Mouse (Mus musculus): ENCODE measurements at regions not wholly inside any gene's neighbourhood (a gene's known extent, or its start where the extent isn't known, plus 50 kb on each side); places are given as distances from the start of the nearest gene placed in this dataset.

DNA sequence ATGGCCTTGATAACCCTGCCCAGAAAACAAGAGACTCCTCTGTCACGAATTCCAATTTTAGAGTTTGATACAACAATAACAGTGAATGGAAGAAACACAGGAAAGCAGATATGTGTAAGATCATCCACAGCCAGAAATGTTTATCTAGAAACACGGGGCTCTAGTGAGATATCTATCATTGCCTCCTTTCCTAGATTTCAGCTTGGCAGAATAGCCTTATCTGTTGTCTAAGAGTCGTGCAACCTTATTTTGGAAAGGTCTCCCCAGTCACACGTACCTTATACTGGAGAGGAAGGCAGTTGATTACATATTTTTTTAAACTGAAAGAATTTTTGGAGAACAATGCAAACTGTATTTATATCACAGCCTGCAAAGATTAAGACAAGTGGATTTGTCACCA lies 61.6 kb downstream of the Gm10295 start:
- H3K27ac ChIP-seq (replicated peaks), result no peak overlapping the region
- peaks cover 14% of the 10 kb centered on the region for H3K4me1 ChIP-seq
- WGBS, result 23% methylated on average over 4 of the region's 4 CpGs
- no peaks in the 10 kb centered on the region for H3K27me3 ChIP-seq (replicated peaks)
- no peaks in the 10 kb centered on the region for H3K36me3 ChIP-seq
- no peak overlapping the region for H3K4me2 ChIP-seq
- ATAC-seq (ENCODE audit: extremely low read depth, insufficient number of reproducible peaks, low FRiP score, low TSS enrichment), result no peak
- no peaks in the 10 kb centered on the region for H3K9me3 ChIP-seq
- H3K4me3 ChIP-seq, result no peak overlapping the region
- no peak overlapping the region for H3K9ac ChIP-seq

DNA sequence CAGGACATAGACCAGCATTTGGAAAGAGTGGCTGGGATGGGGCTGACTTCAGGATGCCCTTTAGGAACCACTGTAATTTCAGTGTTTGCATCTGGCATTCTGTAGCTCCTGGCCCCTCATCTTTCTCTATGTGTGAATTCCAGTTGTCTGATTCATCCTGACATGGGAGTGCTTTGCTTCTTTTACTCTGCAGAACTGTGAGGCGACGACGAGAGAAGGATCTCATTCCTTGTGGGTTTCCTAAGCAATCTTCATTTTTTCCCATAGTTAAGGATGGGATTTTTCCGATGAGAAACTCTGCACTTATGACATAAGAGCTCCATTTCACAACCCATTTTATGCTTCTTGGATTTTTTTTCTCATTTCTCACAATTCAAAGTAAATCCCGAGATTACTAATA lies 62.0 kb downstream of the Gm10295 start:
- no peak overlapping the region for H3K4me2 ChIP-seq
- no peaks in the 10 kb centered on the region for H3K27me3 ChIP-seq (replicated peaks)
- 30% methylated on average over 5 of the region's 5 CpGs for WGBS
- ATAC-seq (ENCODE audit: extremely low read depth, insufficient number of reproducible peaks, low FRiP score, low TSS enrichment), result no peak
- no peaks in the 10 kb centered on the region for H3K36me3 ChIP-seq
- peaks cover 14% of the 10 kb centered on the region for H3K4me1 ChIP-seq
- no peak overlapping the region for H3K9ac ChIP-seq
- H3K9me3 ChIP-seq, result no peaks in the 10 kb centered on the region
- H3K4me3 ChIP-seq, result no peak overlapping the region
- H3K27ac ChIP-seq (replicated peaks), result no peak overlapping the region

DNA sequence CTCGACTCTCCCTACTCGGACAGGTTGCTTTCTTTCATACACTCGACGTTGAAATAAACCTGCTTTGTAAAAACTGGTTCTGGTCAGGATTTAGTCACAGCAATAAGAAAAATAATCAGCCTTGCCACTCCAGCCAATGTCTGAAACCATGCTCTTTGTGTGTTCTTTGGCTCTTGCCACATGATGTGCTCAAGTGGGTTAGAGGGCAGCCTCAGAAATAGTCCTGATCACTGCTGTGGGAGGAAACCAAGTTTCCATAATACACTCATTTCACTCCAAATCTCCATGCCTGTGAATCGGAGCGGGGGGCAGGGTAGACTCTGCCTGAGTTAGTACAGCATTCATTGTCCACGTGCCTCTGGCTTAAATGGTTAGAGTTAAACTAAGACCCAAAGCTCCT lies 63.8 kb downstream of the Gm10295 start:
- no peaks in the 10 kb centered on the region for H3K36me3 ChIP-seq
- no peaks in the 10 kb centered on the region for H3K9me3 ChIP-seq
- H3K27ac ChIP-seq (replicated peaks), result no peak overlapping the region
- ATAC-seq (ENCODE audit: extremely low read depth, insufficient number of reproducible peaks, low FRiP score, low TSS enrichment), result no peak
- H3K9ac ChIP-seq, result no peak overlapping the region
- 74% methylated on average over 7 of the region's 7 CpGs for WGBS
- no peak overlapping the region for H3K4me3 ChIP-seq
- peaks cover 14% of the 10 kb centered on the region for H3K4me1 ChIP-seq
- H3K27me3 ChIP-seq (replicated peaks), result no peaks in the 10 kb centered on the region
- no peak overlapping the region for H3K4me2 ChIP-seq

DNA sequence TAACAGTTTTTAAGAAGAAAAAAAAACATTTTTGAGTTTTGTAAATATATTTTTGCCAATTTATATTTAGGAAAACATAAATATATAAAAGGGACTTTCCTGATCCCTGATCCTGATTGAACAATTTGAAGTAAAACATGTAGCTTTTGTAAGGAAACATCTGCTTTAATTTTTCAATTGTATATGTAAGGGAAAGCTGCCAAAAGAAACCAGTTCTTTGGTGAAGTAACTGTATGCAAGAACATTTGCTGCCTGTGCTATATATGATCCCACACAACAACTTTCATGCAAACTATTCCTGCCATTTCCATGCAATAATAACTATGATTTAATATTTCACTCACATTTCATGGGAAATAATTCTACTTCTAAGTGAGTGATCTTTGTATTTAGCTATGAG lies 67.0 kb downstream of the Gm10295 start:
- H3K36me3 ChIP-seq, result no peaks in the 10 kb centered on the region

DNA sequence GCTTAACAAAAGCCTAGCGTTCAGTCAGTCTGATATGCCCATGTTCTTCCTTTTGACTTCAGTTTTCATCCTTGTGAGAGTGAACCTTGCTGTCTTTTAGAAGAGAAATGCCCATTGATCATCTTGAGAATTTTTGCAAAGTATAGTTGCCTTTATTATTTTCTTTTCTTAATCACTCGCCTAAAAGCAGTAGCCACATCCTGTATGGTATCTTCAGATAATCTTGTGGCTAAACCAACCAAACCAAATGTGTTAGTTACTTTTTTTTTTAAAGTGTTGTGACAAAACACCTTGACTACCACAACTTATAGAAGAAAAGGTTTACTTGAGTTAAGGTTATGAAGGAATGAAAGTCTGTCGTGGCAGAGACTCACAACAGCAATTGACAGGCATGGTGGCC lies 67.9 kb downstream of the Gm10295 start:
- Histone ChIP-seq H3K9me3 (no peaks in the 10 kb centered on the region), H3K4me3 (no peak overlapping the region), H3K36me3 (no peaks in the 10 kb centered on the region), H3K27ac (replicated peaks) (no peak overlapping the region), H3K9ac (no peak overlapping the region), H3K27me3 (replicated peaks) (no peaks in the 10 kb centered on the region), H3K4me2 (no peak overlapping the region), H3K4me1 (no peaks in the 10 kb centered on the region)
- ATAC-seq (ENCODE audit: extremely low read depth, insufficient number of reproducible peaks, low FRiP score, low TSS enrichment), result no peak
- WGBS, result 73% methylated on average over 3 of the region's 3 CpGs

More for the DNA sequence above, 67.0 kb downstream of the Gm10295 start:
- H3K9ac ChIP-seq, result no peak overlapping the region
- H3K4me2 ChIP-seq, result no peak overlapping the region
- no peak overlapping the region for H3K4me3 ChIP-seq
- H3K27me3 ChIP-seq (replicated peaks), result no peaks in the 10 kb centered on the region
- no peak for ATAC-seq (ENCODE audit: extremely low read depth, insufficient number of reproducible peaks, low FRiP score, low TSS enrichment)
- no peak overlapping the region for H3K27ac ChIP-seq (replicated peaks)
- H3K4me1 ChIP-seq, result peaks cover 6% of the 10 kb centered on the region
- H3K9me3 ChIP-seq, result no peaks in the 10 kb centered on the region

DNA sequence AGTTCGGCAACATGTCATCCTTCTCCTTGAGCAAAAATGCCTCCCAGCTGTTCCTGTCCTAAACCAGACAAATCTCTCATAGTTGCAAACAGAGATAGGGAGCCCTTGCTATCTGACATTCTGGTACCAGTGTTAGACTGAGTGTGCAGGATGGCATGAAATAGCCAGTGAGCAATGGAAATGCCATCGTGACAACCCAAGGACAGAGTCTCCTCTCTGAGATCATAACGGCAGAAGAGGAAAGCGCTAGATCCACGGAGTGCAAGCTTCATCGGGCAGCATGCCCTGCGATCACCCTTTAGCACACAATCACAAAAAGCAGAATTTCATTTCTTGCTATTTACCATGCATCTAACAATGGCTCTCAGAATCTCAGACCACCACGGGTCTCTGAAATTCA lies 85.2 kb downstream of the Gm10295 start:
- Histone ChIP-seq H3K9me3 (no peaks in the 10 kb centered on the region), H3K27me3 (replicated peaks) (no peaks in the 10 kb centered on the region), H3K4me1 (no peaks in the 10 kb centered on the region), H3K4me3 (no peak overlapping the region), H3K9ac (no peak overlapping the region), H3K4me2 (no peak overlapping the region), H3K27ac (replicated peaks) (no peak overlapping the region), H3K36me3 (no peaks in the 10 kb centered on the region)
- WGBS, result 76% methylated on average over 8 of the region's 8 CpGs
- ATAC-seq (ENCODE audit: extremely low read depth, insufficient number of reproducible peaks, low FRiP score, low TSS enrichment), result no peak

DNA sequence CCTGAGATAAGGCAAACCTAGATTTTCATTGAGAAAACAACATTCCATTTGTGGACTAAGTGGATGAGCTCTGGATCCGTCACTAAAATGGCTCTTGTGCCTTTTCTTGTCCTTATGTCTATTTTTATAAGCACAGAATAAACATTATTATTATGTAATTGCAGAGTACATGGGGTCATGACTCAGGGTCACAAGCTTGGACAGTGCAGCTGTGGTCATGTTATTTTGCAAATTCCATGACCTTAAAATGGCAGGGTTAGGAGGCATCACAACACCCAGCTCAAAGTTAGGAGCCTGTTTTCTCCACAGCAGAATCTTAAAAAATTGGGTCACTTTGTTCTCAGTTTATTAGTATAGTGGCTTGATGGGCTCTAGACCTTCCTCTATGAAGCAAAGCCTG lies 87.2 kb downstream of the Gm10295 start:
- no peak overlapping the region for H3K9ac ChIP-seq
- WGBS, result 69% methylated on average over 1 of the region's 1 CpGs

DNA sequence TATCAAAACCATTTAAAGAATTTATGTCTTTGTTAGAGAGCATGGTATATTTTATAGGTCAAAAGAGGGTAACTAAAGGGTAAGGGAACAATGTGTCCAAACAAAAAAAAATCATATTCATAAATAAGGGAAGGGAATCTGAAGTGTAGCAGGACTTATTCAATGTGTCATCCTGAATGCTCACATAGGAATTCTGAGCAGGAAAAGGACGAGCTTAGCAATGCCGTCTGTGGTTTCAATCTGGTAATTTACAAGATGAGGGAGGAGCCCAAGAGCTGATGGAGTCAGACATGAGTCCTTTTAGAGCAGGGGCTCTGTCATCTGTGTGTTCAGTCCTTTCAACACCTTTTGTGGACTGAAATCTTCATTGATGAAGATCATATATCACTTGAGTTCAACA lies 101.6 kb downstream of the Gm10295 start:
- WGBS, result 51% methylated on average over 2 of the region's 2 CpGs

More for the DNA sequence above, 87.2 kb downstream of the Gm10295 start:
- Histone ChIP-seq H3K27ac (replicated peaks) (no peak overlapping the region), H3K4me3 (no peak overlapping the region), H3K4me2 (no peak overlapping the region), H3K9me3 (no peaks in the 10 kb centered on the region), H3K27me3 (replicated peaks) (no peaks in the 10 kb centered on the region), H3K4me1 (no peaks in the 10 kb centered on the region), H3K36me3 (no peaks in the 10 kb centered on the region)
- no peak for ATAC-seq (ENCODE audit: extremely low read depth, insufficient number of reproducible peaks, low FRiP score, low TSS enrichment)

DNA sequence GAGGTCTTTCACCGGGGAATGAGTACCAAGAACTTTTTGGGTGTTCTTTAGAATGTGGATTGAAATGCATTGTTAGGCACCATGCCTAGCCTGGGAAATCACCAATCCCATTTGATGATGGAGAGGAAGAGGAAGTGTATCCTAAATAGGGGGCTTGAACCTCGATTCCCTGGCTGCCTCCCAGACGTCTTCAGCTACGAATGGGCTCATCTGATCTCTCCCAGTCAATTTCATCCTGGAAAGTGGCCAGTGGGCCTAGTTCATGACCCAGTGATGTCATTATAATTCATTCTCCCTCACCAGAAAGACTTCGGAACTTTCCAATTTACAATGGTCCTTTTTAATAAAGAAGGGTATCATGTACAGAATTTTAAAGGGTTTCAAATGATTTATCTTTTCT lies 102.1 kb downstream of the Gm10295 start:
- H3K9ac ChIP-seq, result no peak overlapping the region
- 50% methylated on average over 5 of the region's 5 CpGs for WGBS
- no peak for ATAC-seq (ENCODE audit: extremely low read depth, insufficient number of reproducible peaks, low FRiP score, low TSS enrichment)

More for the DNA sequence above, 101.6 kb downstream of the Gm10295 start:
- no peak overlapping the region for H3K27ac ChIP-seq (replicated peaks)
- H3K9ac ChIP-seq, result no peak overlapping the region
- no peak overlapping the region for H3K4me2 ChIP-seq
- 0 out of 2 replicates have a peak, but pooled peaks cover 6% of the 10 kb centered on the region for H3K4me1 ChIP-seq
- H3K27me3 ChIP-seq (replicated peaks), result peaks cover 10% of the 10 kb centered on the region
- no peaks in the 10 kb centered on the region for H3K9me3 ChIP-seq
- H3K4me3 ChIP-seq, result no peak overlapping the region
- no peaks in the 10 kb centered on the region for H3K36me3 ChIP-seq
- ATAC-seq (ENCODE audit: extremely low read depth, insufficient number of reproducible peaks, low FRiP score, low TSS enrichment), result no peak

DNA sequence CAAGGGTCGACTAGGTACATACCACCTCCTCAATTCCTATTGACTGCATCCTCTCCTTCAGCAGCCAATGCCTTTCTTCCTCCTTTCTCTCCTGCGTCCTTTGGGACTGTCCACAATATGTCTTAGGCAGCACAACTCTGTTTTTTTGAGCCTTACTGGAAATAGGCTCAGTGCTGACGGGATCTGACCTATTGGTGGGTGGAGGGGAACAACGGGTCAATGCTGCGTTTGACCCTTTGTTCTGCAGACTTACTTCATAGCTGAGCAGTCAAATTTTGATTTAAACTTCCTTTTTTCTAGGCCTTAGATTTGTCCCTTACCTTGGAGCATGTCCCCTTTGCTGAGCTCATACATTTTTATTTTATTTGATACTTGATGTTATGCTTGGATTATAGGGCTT lies 103.4 kb downstream of the Gm10295 start:
- Histone ChIP-seq H3K9me3 (no peaks in the 10 kb centered on the region), H3K36me3 (no peaks in the 10 kb centered on the region), H3K9ac (no peak overlapping the region), H3K27me3 (replicated peaks) (peaks cover 17% of the 10 kb centered on the region), H3K27ac (replicated peaks) (no peak overlapping the region), H3K4me3 (no peak overlapping the region), H3K4me1 (0 out of 2 replicates have a peak, but pooled peaks cover 6% of the 10 kb centered on the region), H3K4me2 (no peak overlapping the region)
- ATAC-seq (ENCODE audit: extremely low read depth, insufficient number of reproducible peaks, low FRiP score, low TSS enrichment), result no peak
- WGBS, result 68% methylated on average over 5 of the region's 5 CpGs

More for the DNA sequence above, 102.1 kb downstream of the Gm10295 start:
- Histone ChIP-seq H3K27ac (replicated peaks) (no peak overlapping the region), H3K9me3 (no peaks in the 10 kb centered on the region), H3K36me3 (no peaks in the 10 kb centered on the region), H3K4me3 (no peak overlapping the region), H3K27me3 (replicated peaks) (peaks cover 10% of the 10 kb centered on the region), H3K4me1 (0 out of 2 replicates have a peak, but pooled peaks cover 6% of the 10 kb centered on the region), H3K4me2 (no peak overlapping the region)

DNA sequence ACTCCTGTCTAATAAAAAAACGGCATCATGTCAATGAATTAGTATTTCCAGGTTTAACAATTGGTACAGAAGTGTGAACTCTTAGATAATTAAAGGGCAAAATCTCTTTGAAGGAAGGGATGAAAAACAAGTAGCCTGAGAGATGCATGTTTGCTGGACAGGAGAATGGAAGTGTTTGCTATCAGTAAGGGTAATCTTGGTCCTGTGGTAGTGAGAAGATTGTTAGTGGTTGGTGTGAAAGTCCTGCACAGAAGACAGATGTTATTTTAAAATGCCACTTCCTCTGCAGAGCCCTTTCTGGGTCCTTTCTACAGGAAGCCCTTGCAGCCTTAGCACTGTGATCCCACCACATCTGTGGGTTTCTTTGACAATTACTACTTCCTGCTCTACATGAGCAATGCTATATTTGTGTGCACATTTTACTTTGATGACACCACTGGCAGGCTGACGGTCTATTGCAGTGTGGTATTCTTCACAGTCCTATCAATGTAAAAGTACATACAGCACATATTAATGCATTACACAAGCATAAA lies 108.8 kb downstream of the Gm10295 start:
- 71% methylated on average over 2 of the region's 2 CpGs for WGBS
- Histone ChIP-seq H3K4me1 (peaks cover 17% of the 10 kb centered on the region), H3K36me3 (no peaks in the 10 kb centered on the region), H3K4me3 (no peak overlapping the region), H3K9ac (no peak overlapping the region), H3K4me2 (no peak overlapping the region), H3K9me3 (no peaks in the 10 kb centered on the region), H3K27ac (replicated peaks) (no peak overlapping the region), H3K27me3 (replicated peaks) (peaks cover 27% of the 10 kb centered on the region)
- ATAC-seq (ENCODE audit: extremely low read depth, insufficient number of reproducible peaks, low FRiP score, low TSS enrichment), result no peak

DNA sequence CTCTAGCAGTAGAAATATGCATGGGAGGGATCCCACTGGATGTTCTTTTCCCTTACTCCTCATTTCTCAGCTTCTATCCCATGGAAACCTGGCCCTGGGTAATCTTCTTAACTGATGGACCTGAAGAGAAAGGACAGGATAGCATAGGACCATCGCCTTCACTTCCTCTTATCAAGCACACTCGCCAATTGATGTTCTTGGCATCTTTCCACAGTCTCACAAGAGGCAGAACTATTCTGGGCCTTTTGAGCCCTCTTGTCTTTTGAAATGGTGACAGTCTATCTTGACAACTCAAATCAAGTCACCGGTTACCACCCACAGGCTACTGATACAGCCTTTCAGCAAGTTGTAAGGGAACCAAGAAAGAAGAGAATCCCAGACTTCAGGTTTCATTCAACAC lies 112.1 kb downstream of the Gm10295 start:
- H3K9me3 ChIP-seq, result no peaks in the 10 kb centered on the region
- ATAC-seq (ENCODE audit: extremely low read depth, insufficient number of reproducible peaks, low FRiP score, low TSS enrichment), result peak; percentile 25; the same call in 1 of the 2 replicates
- no peak overlapping the region for H3K4me2 ChIP-seq
- H3K4me1 ChIP-seq, result peaks cover 37% of the 10 kb centered on the region
- 14% methylated on average over 3 of the region's 3 CpGs for WGBS
- no peak overlapping the region for H3K4me3 ChIP-seq
- no peak overlapping the region for H3K9ac ChIP-seq
- peak overlapping the region; percentile 30 for H3K27ac ChIP-seq (replicated peaks)
- no peaks in the 10 kb centered on the region for H3K36me3 ChIP-seq
- H3K27me3 ChIP-seq (replicated peaks), result peaks cover 24% of the 10 kb centered on the region

All from heart, embryonic 13.5 days (tissue).